Mouse (Mus musculus) adrenal gland, adult 8-10 months (tissue): ENCODE measurements at regions not wholly inside any gene's neighbourhood (a gene's known extent, or its start where the extent isn't known, plus 50 kb on each side); places are given as distances from the start of the nearest gene placed in this dataset.

Experiments
- DNase-seq: peaks from one replicate; pipeline ENCODE4 v3.0.0; 2022

- DNase-seq, result no peak
Measured at GRCm38 (mm10) chr6:39283761-39284415, 77.3 kb upstream of the Kdm7a start.

DNA sequence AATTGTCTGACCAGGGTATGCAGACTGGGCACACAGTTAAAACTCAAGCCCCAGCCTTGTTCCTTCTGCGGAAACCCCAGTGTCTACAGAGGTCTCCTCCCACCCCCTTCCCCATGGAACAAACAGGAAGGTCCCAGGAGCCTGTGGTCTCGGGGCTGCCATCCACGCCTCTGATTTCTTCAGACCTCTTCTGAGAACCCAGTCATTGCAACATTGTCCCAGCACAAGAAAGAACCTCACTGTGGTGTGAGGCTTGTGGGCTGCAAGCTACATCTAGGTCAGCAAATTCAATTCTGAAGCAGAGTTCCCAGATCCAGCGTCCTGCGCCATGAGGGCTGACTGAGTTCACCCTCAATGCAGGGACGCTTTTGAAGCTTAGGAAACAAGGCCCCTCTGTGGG is 71.7 kb upstream of the Kdm7a start:
- peak; percentile 42 for DNase-seq

GRCm38 (mm10) chr6:39274774-39275502 is 68.3 kb upstream of the Kdm7a start:
- DNase-seq, result no peak

DNA sequence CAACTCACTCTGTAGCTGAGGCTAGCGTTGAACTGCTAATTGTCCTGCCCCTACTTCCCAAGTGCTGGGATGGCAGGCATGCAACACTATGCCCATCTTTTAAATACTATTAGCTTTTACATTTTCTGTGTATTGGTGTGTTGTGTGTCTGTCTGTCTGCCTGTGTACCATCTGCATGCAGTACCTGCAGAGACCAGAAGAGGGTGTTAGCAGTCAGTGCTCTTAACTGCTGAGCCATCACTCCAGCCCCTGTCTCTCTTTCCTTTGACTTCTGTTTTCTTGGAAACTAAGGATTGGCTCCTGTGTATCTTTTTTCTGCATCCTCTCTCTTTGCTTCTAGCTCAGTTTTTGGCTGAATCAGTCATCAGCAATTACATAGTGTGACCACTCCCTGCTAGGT is 66.8 kb upstream of the Kdm7a start:
- no peak for DNase-seq

DNA sequence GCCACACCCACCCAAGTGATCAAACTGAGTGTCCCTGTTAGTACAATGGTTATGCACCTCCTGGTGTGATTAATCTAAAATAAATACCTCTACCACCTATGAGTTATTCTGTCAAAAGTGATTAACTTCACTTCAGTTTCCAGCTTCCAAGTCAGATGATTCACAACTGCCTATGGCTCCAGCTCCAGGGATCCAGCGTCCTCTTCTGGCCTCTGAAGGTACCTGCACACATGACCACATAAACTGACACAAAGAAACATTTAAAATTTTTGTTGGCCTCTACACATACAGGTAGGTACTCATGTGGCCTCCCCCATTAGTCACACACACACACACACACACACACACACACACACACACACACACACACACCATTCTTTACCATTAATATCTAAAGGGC is 63.9 kb upstream of the Kdm7a start:
- DNase-seq, result no peak

DNA sequence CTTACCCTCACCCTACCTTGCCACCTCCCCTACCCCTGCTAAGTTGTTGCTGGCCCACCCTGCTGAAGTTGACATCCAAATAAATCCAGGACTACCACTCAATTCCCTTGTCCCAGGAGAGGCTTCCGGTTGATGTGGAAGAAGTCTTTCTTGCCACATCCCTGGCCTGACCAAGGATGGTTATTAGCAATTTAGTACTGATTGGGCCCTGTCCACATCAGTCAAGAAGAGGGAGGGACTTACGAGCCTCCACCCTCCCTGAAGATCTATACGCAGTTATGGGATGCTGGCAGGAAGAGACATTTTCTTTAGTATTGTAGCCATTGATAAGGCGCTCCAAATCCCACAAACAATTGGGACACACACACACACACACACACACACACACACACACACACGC is 63.1 kb upstream of the Kdm7a start:
- DNase-seq, result no peak

- DNase-seq, result no peak
Measured at GRCm38 (mm10) chr6:39268647-39269428, 62.2 kb upstream of the Kdm7a start.

DNA sequence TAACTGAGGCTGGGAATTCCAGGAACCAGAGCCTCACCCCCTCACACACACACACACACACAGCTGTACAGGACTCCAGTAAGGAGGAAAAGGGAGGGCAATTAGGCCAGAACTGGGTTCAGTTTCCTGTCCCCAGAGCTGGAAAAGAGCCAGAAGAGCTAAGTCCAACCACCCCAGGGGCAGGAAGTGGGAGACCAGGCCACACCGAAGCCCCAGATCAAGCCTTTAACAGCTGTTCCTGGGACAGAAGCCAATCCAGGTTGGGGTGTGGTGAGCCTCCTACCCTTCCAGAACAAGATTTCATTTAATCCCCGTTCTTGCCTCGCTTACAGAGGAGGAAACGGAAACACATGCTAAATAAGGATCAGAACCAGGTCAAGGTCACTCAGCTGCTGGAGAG is 58.1 kb upstream of the Kdm7a start:
- peak; percentile 40 for DNase-seq

GRCm38 (mm10) chr6:39263615-39264014 is 57.0 kb upstream of the Kdm7a start:
- no peak for DNase-seq

DNA sequence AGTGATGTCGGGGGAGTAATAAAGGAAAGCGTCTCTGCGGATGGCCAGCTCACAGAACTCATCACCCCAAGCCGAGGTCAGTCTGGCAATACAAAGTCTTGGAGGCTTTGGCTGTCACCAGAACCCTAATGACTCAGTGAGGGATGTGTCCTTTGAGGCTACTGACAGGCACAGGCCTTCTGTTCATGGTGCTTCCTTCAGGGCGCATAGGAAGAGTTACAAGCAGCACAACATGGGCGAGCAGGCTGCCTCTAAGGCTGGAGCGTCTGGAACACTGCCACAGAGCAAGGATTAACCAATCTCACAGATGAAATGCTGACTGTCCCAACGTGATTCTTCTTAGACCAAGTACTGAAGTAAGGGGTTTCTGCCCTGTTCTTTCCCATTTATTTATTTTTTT is 55.4 kb upstream of the Kdm7a start:
- no peak for DNase-seq

- no peak for DNase-seq
Measured at GRCm38 (mm10) chr6:39260480-39260879, 53.9 kb upstream of the Kdm7a start.

GRCm38 (mm10) chr6:39259129-39259528 is 52.5 kb upstream of the Kdm7a start:
- no peak for DNase-seq

- no peak for DNase-seq
Measured at GRCm38 (mm10) chr6:39258656-39259055, 52.1 kb upstream of the Kdm7a start.

- DNase-seq, result no peak
Measured at GRCm38 (mm10) chr6:39257667-39258395, 51.2 kb upstream of the Kdm7a start.

- DNase-seq, result no peak
Measured at GRCm38 (mm10) chr6:39257111-39257571, 50.6 kb upstream of the Kdm7a start.

- no peak for DNase-seq
Measured at GRCm38 (mm10) chr6:39256304-39257103, 49.9 kb upstream of the Kdm7a start.
